Mouse (Mus musculus) limb, embryonic 11.5 days (tissue): ENCODE results near the gene Fgfr2. TPM values are rescaled to one million over a fixed set of nuclear protein-coding genes. Genes with fewer than 3 reads are reported as not detected.

ENCODE experiments used
- ATAC-seq: fragments of 200-750 bp; cut with Nextera tagmentation; 2 replicates; pipeline ENCODE4 v1.8.0; 2017; ENCODE audit warnings: low read depth; ENCODE audit not compliant: insufficient number of reproducible peaks, low FRiP score, low TSS enrichment
- DNase-seq: peaks from one replicate; pipeline ENCODE4 v3.0.0-alpha.2; 2015; ENCODE audit warnings: low spot score
- H3K27ac ChIP-seq: fragments of 300-500 bp; sonication (generic); replicated peaks from 2 replicates; pipeline ENCODE4 v1.5.1; 2014; ENCODE audit warnings: low read depth, mild to moderate bottlenecking, low read length
- H3K27me3 ChIP-seq: fragments of 300-500 bp; sonication (generic); 2 replicates; pipeline ENCODE4 v1.6.1; 2014; ENCODE audit warnings: mild to moderate bottlenecking, low read length, mixed read lengths; ENCODE audit not compliant: control insufficient read depth, insufficient read depth
- H3K36me3 ChIP-seq: fragments of 300-500 bp; sonication (generic); 2 replicates; pipeline ENCODE4 v1.6.1; 2014; ENCODE audit warnings: mild to moderate bottlenecking, low read length, moderate library complexity, mixed read lengths; ENCODE audit not compliant: control insufficient read depth, insufficient read depth
- H3K4me1 ChIP-seq: fragments of 300-500 bp; sonication (generic); 2 replicates; pipeline ENCODE4 v1.6.1; 2014; ENCODE audit warnings: low read length, mixed read lengths; ENCODE audit not compliant: control insufficient read depth, insufficient read depth
- H3K4me2 ChIP-seq: fragments of 300-500 bp; sonication (generic); 2 replicates; pipeline ENCODE4 v1.6.1; 2014; ENCODE audit warnings: low read depth, mild to moderate bottlenecking, moderate library complexity; ENCODE audit not compliant: severe bottlenecking
- H3K4me3 ChIP-seq: fragments of 300-500 bp; sonication (generic); 2 replicates; pipeline ENCODE4 v1.5.1; 2014; ENCODE audit warnings: low read depth, low read length
- H3K9ac ChIP-seq: fragments of 300-500 bp; sonication (generic); 2 replicates; pipeline ENCODE4 v1.6.1; 2014; ENCODE audit warnings: mild to moderate bottlenecking, low read length
- H3K9me3 ChIP-seq: fragments of 300-500 bp; sonication (generic); 2 replicates; pipeline ENCODE4 v1.6.1; 2016; ENCODE audit warnings: low read length; ENCODE audit not compliant: control insufficient read depth
- WGBS: fragments of 180-500 bp; shearing (Covaris S2); extraction: QIAGEN DNeasy Blood & Tissue Kit; methylation state at CpG from one replicate; pipeline ENCODE4 v1.1.7; 2014; 5-methylcytosine and 5-hydroxymethylcytosine counted together
- polyA plus RNA-seq: library from polyadenylated mRNA; unstranded; fragments of >200 nt; fragmentation: Nextera tagmentation; extraction: Ambion mirVana; gene quantifications from 2 replicates; pipeline ENCODE4 v1.2.1, GENCODE M21; 2014

The Fgfr2 gene
- polyA plus RNA-seq, 1 experiment from 2014 or later: 60.1 TPM

DNA sequence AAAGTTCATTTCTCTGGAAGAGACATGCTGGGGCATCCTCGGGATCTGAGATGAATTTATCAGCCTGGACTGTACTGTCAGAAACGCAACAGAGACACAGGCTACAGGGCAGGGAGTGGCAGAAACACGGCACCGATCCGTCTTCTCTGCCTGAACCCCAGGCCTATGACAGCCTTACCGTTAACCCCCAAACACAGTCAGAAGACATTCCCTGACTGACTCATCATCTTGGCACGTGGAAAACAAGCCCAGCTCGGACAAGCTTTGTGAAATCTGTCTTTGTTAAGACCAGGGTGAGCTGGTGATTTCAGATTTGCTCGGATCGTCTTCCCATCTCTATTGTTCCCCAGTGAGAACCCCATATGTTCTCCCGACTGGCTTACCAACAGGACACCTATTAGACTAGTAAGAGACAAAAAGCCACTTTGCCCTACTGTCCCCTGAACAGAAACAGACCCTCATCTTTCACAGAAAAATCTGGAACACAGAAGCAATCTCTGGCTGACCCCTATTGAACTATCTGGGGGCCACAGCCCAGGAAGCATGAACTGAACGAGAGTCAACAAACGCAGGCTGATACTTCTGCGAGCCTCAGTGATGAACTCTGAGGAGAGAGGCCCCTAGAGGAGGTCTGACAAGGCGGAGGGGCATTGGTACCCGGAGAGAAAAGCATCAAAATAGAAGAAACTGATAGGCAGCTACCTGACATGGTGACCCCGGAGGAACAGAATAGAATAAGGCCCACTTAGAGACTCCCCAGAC lies 750.2 kb downstream of the Fgfr2 start:
- Histone ChIP-seq H3K27ac (no peak overlapping the region), H3K4me1 (no peaks in the 10 kb centered on the region; the same call in 1 of the 2 replicates), H3K4me3 (no peak overlapping the region), H3K4me2 (no peak overlapping the region), H3K9me3 (no peaks in the 10 kb centered on the region), H3K27me3 (no peaks in the 10 kb centered on the region), H3K9ac (no peak overlapping the region), H3K36me3 (no peaks in the 10 kb centered on the region)
- 75% methylated on average over 17 of the region's 17 CpGs for WGBS
- no peak for ATAC-seq
- no peak for DNase-seq

DNA sequence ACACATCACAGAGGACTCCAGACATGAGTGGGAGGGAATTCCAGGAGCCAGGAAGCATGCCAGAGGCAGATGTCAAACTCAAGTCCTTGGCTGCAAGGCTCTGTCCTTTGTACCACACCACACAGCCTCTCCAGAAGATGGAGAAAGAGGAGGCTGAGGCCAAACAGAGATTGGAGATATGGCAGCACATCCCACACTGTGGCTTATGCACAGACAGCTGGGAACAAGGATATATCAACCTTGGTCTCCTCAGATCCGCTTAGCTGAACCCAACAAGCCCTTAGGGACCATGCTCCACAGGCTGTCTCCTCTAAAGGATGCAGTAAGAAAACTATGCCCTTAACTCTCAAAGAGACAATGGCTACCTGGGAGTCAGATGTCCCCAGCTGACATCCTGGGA lies 751.3 kb downstream of the Fgfr2 start:
- WGBS: 86% methylated on average over 1 of the region's 1 CpGs
- Histone ChIP-seq H3K4me2 (no peak overlapping the region), H3K27ac (no peak overlapping the region), H3K27me3 (no peaks in the 10 kb centered on the region), H3K36me3 (no peaks in the 10 kb centered on the region), H3K4me3 (no peak overlapping the region), H3K9me3 (no peaks in the 10 kb centered on the region), H3K9ac (no peak overlapping the region), H3K4me1 (no peaks in the 10 kb centered on the region; the same call in 1 of the 2 replicates)
- no peak for ATAC-seq
- DNase-seq: no peak

DNA sequence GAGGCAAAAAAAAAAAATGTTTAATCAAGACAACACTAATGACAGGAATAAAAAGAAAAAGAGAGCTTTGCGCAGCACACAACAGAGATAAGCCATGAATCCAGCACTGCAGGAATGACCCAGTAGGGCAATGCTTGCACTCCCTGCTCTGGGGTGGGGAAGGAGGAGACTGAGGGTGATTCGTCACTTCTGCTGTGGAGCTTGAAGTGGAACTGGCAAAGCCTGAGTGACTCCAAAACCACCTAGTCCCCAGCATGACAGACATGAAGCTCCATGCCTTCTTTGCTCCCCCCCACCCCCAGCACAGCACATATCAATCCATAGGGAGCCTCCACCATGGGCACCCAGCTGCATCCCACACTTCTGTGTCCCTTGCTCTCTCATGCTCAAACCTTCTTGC lies 753.4 kb downstream of the Fgfr2 start:
- no peak overlapping the region for H3K4me2 ChIP-seq
- no peak overlapping the region for H3K9ac ChIP-seq
- H3K27me3 ChIP-seq: no peaks in the 10 kb centered on the region
- no peak for ATAC-seq
- H3K4me1 ChIP-seq: no peaks in the 10 kb centered on the region; the same call in 1 of the 2 replicates
- H3K4me3 ChIP-seq: no peak overlapping the region
- DNase-seq: no peak
- no peaks in the 10 kb centered on the region for H3K9me3 ChIP-seq
- no peaks in the 10 kb centered on the region for H3K36me3 ChIP-seq
- no peak overlapping the region for H3K27ac ChIP-seq
- 76% methylated on average over 2 of the region's 2 CpGs for WGBS

DNA sequence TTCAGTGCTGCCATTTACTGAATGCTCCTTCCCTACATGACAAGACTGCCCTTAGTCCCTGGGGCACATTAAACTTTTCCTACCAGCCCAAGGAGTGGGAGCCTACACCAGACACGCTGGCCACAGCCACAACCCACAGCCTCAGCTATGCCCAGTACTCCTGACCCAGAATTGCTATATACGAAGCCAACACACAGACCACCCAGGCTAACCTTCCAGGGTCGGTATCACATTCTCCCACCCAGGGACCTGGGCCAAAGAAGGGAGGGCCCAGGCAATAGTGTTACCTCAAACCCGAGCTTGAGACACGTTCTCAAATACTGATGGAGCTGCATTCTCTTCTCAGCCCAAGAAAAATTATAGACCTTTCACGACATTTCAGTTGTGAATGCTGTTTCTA lies 754.3 kb downstream of the Fgfr2 start:
- no peaks in the 10 kb centered on the region for H3K9me3 ChIP-seq
- no peaks in the 10 kb centered on the region; the same call in 1 of the 2 replicates for H3K4me1 ChIP-seq
- WGBS: 76% methylated on average over 6 of the region's 6 CpGs
- H3K4me3 ChIP-seq: no peak overlapping the region
- no peak overlapping the region for H3K4me2 ChIP-seq
- H3K36me3 ChIP-seq: no peaks in the 10 kb centered on the region
- no peaks in the 10 kb centered on the region for H3K27me3 ChIP-seq
- no peak overlapping the region for H3K27ac ChIP-seq
- DNase-seq: no peak
- no peak overlapping the region for H3K9ac ChIP-seq
- no peak for ATAC-seq

DNA sequence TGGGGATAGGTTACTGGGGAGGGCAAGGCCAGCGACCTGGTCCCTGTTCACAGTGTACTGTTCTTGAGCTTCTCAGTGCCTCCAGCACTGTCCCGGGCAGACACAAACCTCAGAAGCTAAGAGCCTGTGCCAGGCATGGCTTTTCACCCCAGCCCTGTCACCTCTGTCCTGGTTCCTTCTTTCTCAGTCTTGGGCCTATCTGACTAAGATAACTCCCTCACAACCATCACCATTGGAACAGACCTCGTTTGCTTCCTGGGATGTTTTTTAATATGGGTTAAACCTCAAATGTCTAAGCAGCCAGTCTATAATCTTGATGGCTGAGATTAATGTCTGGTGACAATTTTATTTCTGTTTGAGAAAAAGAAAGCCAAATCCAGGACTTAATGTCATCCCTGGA lies 755.8 kb downstream of the Fgfr2 start:
- 79% methylated on average over 3 of the region's 3 CpGs for WGBS

DNA sequence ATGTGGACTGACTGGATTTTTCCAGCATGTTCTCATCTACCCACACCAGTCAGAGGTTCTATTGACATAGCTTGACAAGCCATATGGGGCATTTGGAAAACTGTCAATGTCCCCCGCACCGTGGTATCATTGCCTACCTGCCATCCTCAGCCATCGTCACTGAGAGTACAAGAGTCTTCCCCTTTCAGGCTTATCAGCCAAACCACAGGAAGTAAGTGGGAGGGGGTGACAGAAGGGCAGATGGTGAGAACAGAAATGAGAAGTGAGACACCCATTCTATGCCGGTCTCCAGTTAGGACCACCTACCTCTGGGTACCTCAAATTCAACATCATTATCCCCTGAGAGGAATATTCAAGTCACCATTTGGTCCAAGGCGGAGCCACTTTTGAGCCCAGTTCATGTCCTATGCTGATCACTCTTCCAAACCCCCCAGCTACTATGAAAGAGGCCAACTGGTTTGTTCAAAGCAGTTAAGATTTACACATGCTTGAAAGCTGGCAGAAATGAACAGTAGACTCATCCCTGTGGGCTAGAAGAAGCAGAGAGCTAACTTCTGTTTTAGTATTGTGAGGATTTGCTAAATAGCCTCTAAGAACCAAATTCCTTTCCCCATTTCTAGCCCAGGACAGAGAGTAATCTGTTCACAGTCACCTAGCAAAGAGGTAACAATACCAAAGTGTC lies 757.3 kb downstream of the Fgfr2 start:
- 85% methylated on average over 5 of the region's 5 CpGs for WGBS
- ATAC-seq (no peak), DNase-seq (no peak)
- Histone ChIP-seq H3K4me3 (no peak overlapping the region), H3K4me2 (no peak overlapping the region), H3K4me1 (no peaks in the 10 kb centered on the region; the same call in 1 of the 2 replicates), H3K9me3 (no peaks in the 10 kb centered on the region), H3K36me3 (no peaks in the 10 kb centered on the region), H3K9ac (no peak overlapping the region), H3K27ac (no peak overlapping the region), H3K27me3 (no peaks in the 10 kb centered on the region)

More for the DNA sequence above, 755.8 kb downstream of the Fgfr2 start:
- DNase-seq: no peak
- H3K9ac ChIP-seq: no peak overlapping the region
- H3K9me3 ChIP-seq: no peaks in the 10 kb centered on the region
- H3K27ac ChIP-seq: no peak overlapping the region
- no peaks in the 10 kb centered on the region for H3K27me3 ChIP-seq
- no peaks in the 10 kb centered on the region for H3K36me3 ChIP-seq
- H3K4me1 ChIP-seq: no peaks in the 10 kb centered on the region; the same call in 1 of the 2 replicates
- H3K4me2 ChIP-seq: no peak overlapping the region
- ATAC-seq: no peak
- no peak overlapping the region for H3K4me3 ChIP-seq

DNA sequence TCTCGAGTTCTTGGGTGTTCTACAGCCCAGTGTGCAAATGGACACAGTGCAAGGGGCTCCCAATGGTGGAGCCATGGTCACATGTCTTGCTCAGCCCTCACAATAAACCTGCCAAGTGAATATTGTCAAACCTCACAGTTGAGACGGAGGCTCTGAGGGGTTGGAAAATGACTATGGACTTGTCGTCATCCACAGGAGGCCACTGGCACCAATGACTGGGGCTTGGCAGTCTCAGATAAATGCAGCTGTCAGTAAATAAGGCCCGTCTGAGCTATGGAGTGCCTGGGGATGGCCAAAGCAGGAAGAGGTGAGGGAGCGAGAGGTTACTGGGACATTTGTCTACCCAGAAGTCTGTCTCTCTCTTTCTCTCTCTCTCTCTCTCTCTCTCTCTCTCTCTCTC lies 758.0 kb downstream of the Fgfr2 start:
- Histone ChIP-seq H3K4me1 (no peaks in the 10 kb centered on the region; the same call in 1 of the 2 replicates), H3K36me3 (no peaks in the 10 kb centered on the region)

DNA sequence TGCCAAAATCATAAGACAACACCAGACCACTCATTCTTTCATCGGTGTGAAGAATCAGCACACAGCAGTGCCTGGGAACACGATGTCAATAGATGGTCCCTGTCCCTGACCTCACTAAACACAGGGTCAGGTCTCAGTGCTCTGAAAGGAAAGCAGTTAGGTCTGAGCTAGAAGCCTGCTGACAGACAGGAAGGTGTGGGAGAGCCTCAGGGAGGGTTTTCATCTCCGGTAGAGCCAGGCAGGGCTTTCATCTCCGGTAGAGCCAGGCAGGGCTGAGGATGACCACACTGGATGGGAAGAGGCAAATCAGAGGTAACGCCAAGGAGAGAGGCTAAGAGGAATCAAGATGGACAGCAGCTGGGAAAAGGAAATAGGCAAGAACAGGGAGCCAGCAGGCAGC lies 758.6 kb downstream of the Fgfr2 start:
- Histone ChIP-seq H3K27me3 (no peaks in the 10 kb centered on the region), H3K4me2 (no peak overlapping the region), H3K9ac (no peak overlapping the region), H3K36me3 (no peaks in the 10 kb centered on the region), H3K4me3 (no peak overlapping the region), H3K27ac (no peak overlapping the region), H3K4me1 (no peaks in the 10 kb centered on the region; the same call in 1 of the 2 replicates), H3K9me3 (no peaks in the 10 kb centered on the region)
- ATAC-seq (no peak), DNase-seq (no peak)
- 39% methylated on average over 5 of the region's 5 CpGs for WGBS

More for the DNA sequence above, 758.0 kb downstream of the Fgfr2 start:
- DNase-seq: no peak
- H3K4me3 ChIP-seq: no peak overlapping the region
- 83% methylated on average over 5 of the region's 5 CpGs for WGBS
- no peak for ATAC-seq
- H3K9me3 ChIP-seq: no peaks in the 10 kb centered on the region
- no peak overlapping the region for H3K4me2 ChIP-seq
- no peaks in the 10 kb centered on the region for H3K27me3 ChIP-seq
- H3K9ac ChIP-seq: no peak overlapping the region
- H3K27ac ChIP-seq: no peak overlapping the region
